Mouse (Mus musculus): ENCODE results near the gene Slc37a4.
"Not testable (repeated sequence)": the region's sequence is repeated elsewhere in the genome, so short reads cannot be mapped to it uniquely, and the experiment has no call there.

The Slc37a4 gene

GRCm38 (mm10) chr9:44396684-44397411 is at the start of gene Slc37a4:
Slc37a4 (plus strand) TSS chr9:44396852.
- DNase-seq (ENCODE audit: low spot score): peak; percentile 78

GRCm38 (mm10) chr9:44347166-44347565 is 49.5 kb upstream of the Slc37a4 start:
- DNase-seq (ENCODE audit: low spot score): no peak

DNA sequence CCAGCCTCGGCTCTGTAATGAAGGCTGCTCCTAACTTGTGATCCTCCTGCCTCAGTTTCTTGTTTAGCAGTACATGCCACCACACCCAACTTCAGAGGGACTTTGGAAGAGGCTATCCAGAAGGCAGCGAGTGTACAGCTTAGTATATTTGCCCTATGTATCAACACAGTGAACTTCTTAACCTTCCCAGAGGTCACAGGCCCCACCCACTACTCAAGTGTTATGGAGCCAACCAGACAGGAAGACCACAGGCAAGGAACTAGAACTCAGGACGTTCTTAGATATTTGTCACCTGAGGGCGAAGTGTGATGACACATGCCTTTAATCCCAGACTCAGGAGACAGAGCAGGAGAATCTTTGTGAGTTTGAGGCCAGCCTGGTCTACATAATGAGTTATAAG is 49.0 kb upstream of the Slc37a4 start:
- no peak for DNase-seq (ENCODE audit: low spot score)

GRCm38 (mm10) chr9:44348546-44348945 is 48.1 kb upstream of the Slc37a4 start:
- no peak for DNase-seq (ENCODE audit: low spot score)

GRCm38 (mm10) chr9:44351396-44351795 is 45.3 kb upstream of the Slc37a4 start:
- no peak for DNase-seq (ENCODE audit: low spot score)

- no peak for DNase-seq (ENCODE audit: low spot score)
Observed at GRCm38 (mm10) chr9:44352337-44352736, 44.3 kb upstream of the Slc37a4 start.

DNA sequence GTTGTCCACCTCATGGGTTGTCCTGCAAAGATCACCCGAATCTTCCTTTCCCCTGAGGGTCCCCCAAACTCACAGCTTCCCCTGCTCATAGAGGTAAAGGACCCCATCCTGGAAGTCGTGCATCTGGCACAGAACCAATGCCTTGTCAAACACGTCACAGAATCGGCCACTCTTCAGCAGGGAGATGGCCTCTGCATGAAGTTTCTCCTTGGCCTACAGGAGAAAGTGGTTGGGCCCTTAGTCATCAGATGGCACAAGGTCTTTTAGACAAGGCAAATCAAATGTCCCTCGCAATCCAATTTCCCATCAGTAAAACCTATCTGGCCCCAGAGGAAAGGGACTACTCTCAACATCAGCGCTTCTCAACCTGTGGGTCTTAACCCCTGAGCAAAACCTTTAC is 43.5 kb upstream of the Slc37a4 start:
- no peak for DNase-seq (ENCODE audit: low spot score)

GRCm38 (mm10) chr9:44357207-44357606 is 39.4 kb upstream of the Slc37a4 start:
- DNase-seq (ENCODE audit: low spot score): no peak

GRCm38 (mm10) chr9:44361190-44361917 is 35.3 kb upstream of the Slc37a4 start, which contains the start of gene Vps11:
Vps11 (minus strand) TSS chr9:44361670.
- peak; percentile 87 for DNase-seq (ENCODE audit: low spot score)

GRCm38 (mm10) chr9:44361931-44362330 is 34.7 kb upstream of the Slc37a4 start:
- not testable (repeated sequence) for DNase-seq (ENCODE audit: low spot score)

DNA sequence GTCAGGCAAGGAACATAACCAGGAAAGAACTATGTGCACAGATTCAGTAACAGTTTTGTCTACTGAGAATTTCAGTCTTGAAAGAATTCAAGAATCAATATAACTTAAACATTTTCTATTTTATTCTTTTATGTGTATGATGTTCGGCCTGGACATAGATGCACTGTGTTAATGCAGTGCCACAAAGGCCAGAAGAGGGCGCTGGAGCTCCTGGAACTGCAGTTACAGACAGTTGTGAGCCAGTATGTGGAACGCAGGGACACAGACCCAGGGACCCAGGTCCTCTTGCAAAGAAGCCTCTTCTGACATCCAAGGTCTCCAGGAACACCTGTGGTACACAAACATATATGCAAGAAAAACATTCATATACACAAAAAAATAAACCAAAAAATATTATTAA is 32.2 kb upstream of the Slc37a4 start:
- DNase-seq (ENCODE audit: low spot score): no peak

- no peak for DNase-seq (ENCODE audit: low spot score)
Observed at GRCm38 (mm10) chr9:44373386-44373785, 23.3 kb upstream of the Slc37a4 start.

DNA sequence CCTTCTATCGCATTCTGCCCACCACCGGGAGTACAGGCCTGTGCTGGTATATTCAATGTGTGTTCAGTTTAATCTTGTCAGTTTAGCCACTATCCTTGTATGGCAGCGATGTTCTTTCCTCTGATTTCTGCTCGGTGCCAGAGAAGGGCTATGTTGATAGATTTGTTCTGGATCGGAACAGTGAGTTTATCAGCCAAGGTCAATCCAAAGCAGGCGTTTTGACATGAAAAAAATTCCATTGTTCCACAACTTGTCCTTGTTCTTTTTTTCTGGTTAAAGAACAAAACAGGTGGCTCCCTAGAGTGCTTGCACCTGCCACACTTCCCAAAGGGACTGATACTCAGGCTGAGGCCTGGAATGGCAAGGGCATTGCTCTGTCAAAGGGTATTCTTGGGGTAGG is 20.5 kb upstream of the Slc37a4 start:
- no peak for DNase-seq (ENCODE audit: low spot score)

DNA sequence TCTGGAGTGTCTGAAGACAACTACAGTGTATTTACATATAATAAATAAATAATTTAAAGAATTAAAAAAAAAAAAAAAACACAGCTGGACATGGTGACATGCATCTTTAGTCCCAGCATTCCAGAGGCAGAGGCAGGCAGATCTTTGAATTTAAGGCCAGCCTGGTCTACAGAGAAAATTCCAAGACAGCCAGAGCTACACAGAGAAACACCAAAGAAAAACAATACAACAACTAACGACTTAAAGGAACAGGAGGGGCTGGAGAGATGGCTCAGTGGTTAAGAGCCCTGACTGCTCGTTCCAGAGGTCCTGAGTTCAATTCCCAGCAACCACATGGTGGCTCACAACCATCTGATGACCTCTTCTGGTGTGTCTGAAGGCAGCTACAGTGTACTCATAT is 19.3 kb upstream of the Slc37a4 start:
- DNase-seq (ENCODE audit: low spot score): not testable (repeated sequence)

- no peak for DNase-seq (ENCODE audit: low spot score)
Observed at GRCm38 (mm10) chr9:44378153-44378730, 18.4 kb upstream of the Slc37a4 start.

GRCm38 (mm10) chr9:44379054-44379834 is 17.4 kb upstream of the Slc37a4 start, which contains the start of gene Hyou1:
Hyou1 (plus strand) TSS chr9:44379490.
- peak; percentile 96 for DNase-seq (ENCODE audit: low spot score)

- DNase-seq (ENCODE audit: low spot score): no peak
Observed at GRCm38 (mm10) chr9:44379862-44380261, 16.8 kb upstream of the Slc37a4 start.

- DNase-seq (ENCODE audit: low spot score): no peak
Observed at GRCm38 (mm10) chr9:44384596-44384995, 12.1 kb upstream of the Slc37a4 start.

- no peak for DNase-seq (ENCODE audit: low spot score)
Observed at GRCm38 (mm10) chr9:44387221-44387620, 9.4 kb upstream of the Slc37a4 start.

DNA sequence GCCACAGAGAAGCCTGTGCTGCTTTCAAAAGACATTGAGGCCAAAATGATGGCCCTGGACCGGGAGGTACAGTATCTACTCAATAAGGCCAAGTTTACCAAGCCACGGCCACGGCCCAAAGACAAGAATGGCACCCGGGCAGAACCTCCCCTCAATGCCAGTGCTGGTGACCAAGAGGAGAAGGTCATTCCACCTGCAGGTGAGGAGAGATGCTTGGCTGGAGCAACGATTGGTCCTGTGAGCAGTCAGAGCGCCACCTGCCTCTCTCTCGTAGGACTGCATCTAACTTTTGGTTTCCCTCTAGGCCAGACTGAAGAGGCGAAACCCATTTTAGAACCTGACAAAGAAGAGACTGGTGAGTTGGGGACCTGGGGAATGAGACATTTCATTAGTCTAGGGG is 7.4 kb upstream of the Slc37a4 start:
- no peak for DNase-seq (ENCODE audit: low spot score)

GRCm38 (mm10) chr9:44391466-44391865 is 5.2 kb upstream of the Slc37a4 start:
- no peak for DNase-seq (ENCODE audit: low spot score)

GRCm38 (mm10) chr9:44398087-44398486 is 1.4 kb downstream of the Slc37a4 start:
- DNase-seq (ENCODE audit: low spot score): no peak
